Mouse (Mus musculus) midbrain, embryonic 15.5 days (tissue): ENCODE results near the gene Atp6v1b1. TPM values are rescaled to one million over a fixed set of nuclear protein-coding genes. Genes with fewer than 3 reads are reported as not detected.
"Not testable (repeated sequence)": the region's sequence is repeated elsewhere in the genome, so short reads cannot be mapped to it uniquely, and the experiment has no call there.

ENCODE experiments used
- ATAC-seq: fragments of 200-750 bp; cut with Nextera tagmentation; replicated peaks from 2 replicates; pipeline ENCODE4 v1.8.0; 2017; ENCODE audit warnings: moderate TSS enrichment
- H3K27ac ChIP-seq: fragments of 300-500 bp; sonication (generic); 2 replicates; pipeline ENCODE4 v1.5.1; 2015; ENCODE audit warnings: mild to moderate bottlenecking, inconsistent platforms
- H3K27me3 ChIP-seq: fragments of 300-500 bp; sonication (generic); replicated peaks from 2 replicates; pipeline ENCODE4 v1.6.1; 2015; ENCODE audit warnings: inconsistent platforms
- H3K36me3 ChIP-seq: fragments of 300-500 bp; sonication (generic); replicated peaks from 2 replicates; pipeline ENCODE4 v1.6.1; 2015; ENCODE audit warnings: inconsistent platforms
- H3K4me1 ChIP-seq: fragments of 300-500 bp; sonication (generic); 2 replicates; pipeline ENCODE4 v1.6.1; 2015; ENCODE audit warnings: inconsistent platforms
- H3K4me2 ChIP-seq: fragments of 300-500 bp; sonication (generic); 2 replicates; pipeline ENCODE4 v1.6.1; 2015; ENCODE audit warnings: inconsistent platforms, mild to moderate bottlenecking, moderate library complexity
- H3K4me3 ChIP-seq: fragments of 300-500 bp; sonication (generic); 2 replicates; pipeline ENCODE4 v1.5.1; 2015; ENCODE audit warnings: mild to moderate bottlenecking, inconsistent platforms
- H3K9ac ChIP-seq: fragments of 300-500 bp; sonication (generic); 2 replicates; pipeline ENCODE4 v1.6.1; 2015; ENCODE audit warnings: mild to moderate bottlenecking, inconsistent platforms
- H3K9me3 ChIP-seq: fragments of 300-500 bp; sonication (generic); 2 replicates; pipeline ENCODE4 v1.6.1; 2016; ENCODE audit warnings: inconsistent platforms
- WGBS: fragments of 180-500 bp; shearing (Covaris S2); methylation state at CpG from one replicate; pipeline ENCODE4 v1.1.7; 2015; ENCODE audit warnings: mixed read lengths; 5-methylcytosine and 5-hydroxymethylcytosine counted together
- polyA plus RNA-seq: library from polyadenylated mRNA; unstranded; fragments of >200 nt; fragmentation: Nextera tagmentation; extraction: Ambion mirVana; gene quantifications from 2 replicates; pipeline ENCODE4 v1.2.1, GENCODE M21; 2015

The Atp6v1b1 gene
- polyA plus RNA-seq, 1 experiment from 2014 or later: not detected

GRCm38 (mm10) chr6:83762880-83763431 lies 20.2 kb downstream of the Atp6v1b1 start:
- peaks cover 54% of the 10 kb centered on the region for H3K27me3 ChIP-seq

DNA sequence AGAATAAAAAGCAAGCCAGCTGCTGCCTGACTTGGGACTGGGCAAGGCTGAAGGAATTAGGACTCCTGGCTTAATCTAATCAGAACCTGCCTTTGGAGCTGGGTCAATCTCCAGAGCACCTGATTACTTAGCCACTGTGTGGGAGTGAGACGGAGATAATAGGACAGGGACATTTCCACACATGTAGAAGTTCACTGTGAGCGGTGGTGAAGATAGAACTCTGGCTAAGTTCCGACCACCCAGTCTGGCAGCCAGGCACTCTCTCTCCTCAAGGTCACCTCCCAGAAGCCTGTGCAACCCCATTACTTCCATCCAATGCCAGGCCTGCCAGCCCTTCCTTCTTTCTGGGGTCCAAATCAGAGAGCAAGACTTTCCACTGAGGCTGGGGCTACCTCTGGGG lies 24.2 kb downstream of the Atp6v1b1 start:
- peaks cover 5% of the 10 kb centered on the region for H3K4me1 ChIP-seq
- no peak overlapping the region for H3K9ac ChIP-seq
- H3K4me2 ChIP-seq: no peak overlapping the region
- H3K9me3 ChIP-seq: no peaks in the 10 kb centered on the region
- H3K27me3 ChIP-seq: peaks cover 24% of the 10 kb centered on the region
- WGBS: 88% methylated on average over 3 of the region's 3 CpGs
- H3K4me3 ChIP-seq: no peak overlapping the region
- H3K27ac ChIP-seq: no peak overlapping the region
- ATAC-seq: no peak
- 0 out of 2 replicates have a peak, but pooled peaks cover 8% of the 10 kb centered on the region for H3K36me3 ChIP-seq

More at GRCm38 (mm10) chr6:83762880-83763431, 20.2 kb downstream of the Atp6v1b1 start:
- Histone ChIP-seq H3K27ac (no peak overlapping the region), H3K4me3 (peak overlapping the region; percentile 9; the same call in 1 of the 2 replicates), H3K36me3 (no peaks in the 10 kb centered on the region), H3K4me1 (peaks cover 9% of the 10 kb centered on the region), H3K9me3 (no peaks in the 10 kb centered on the region), H3K9ac (no peak overlapping the region), H3K4me2 (peak overlapping the region; percentile 38)
- ATAC-seq: no peak
- 2% methylated on average over 35 of the region's 35 CpGs for WGBS

GRCm38 (mm10) chr6:83768485-83768884 lies 25.7 kb downstream of the Atp6v1b1 start:
- WGBS: 85% methylated on average over 5 of the region's 5 CpGs
- Histone ChIP-seq H3K36me3 (peaks cover 8% of the 10 kb centered on the region; the same call in 1 of the 2 replicates), H3K9me3 (no peaks in the 10 kb centered on the region), H3K27ac (no peak overlapping the region), H3K4me1 (peaks cover 6% of the 10 kb centered on the region; the same call in 1 of the 2 replicates), H3K27me3 (peaks cover 9% of the 10 kb centered on the region), H3K4me2 (no peak overlapping the region), H3K9ac (no peak overlapping the region), H3K4me3 (no peak overlapping the region)
- ATAC-seq: no peak

GRCm38 (mm10) chr6:83774126-83774525 lies 31.3 kb downstream of the Atp6v1b1 start:
- Histone ChIP-seq H3K27me3 (no peaks in the 10 kb centered on the region), H3K9ac (no peak overlapping the region), H3K36me3 (peaks cover 8% of the 10 kb centered on the region; the same call in 1 of the 2 replicates), H3K4me1 (peaks cover 27% of the 10 kb centered on the region), H3K9me3 (no peaks in the 10 kb centered on the region), H3K4me2 (peak overlapping the region; percentile 84), H3K4me3 (peak overlapping the region; percentile 93; the same call in 1 of the 2 replicates), H3K27ac (no peak overlapping the region)
- WGBS: 73% methylated on average over 8 of the region's 9 CpGs
- no peak for ATAC-seq

- H3K27me3 ChIP-seq: no peaks in the 10 kb centered on the region
- H3K9ac ChIP-seq: peak overlapping the region; percentile 96
- peak overlapping the region; percentile 86 for H3K27ac ChIP-seq
- peak; percentile 58 for ATAC-seq
- no peaks in the 10 kb centered on the region for H3K9me3 ChIP-seq
- 2% methylated on average over 14 of the region's 14 CpGs for WGBS
- H3K4me3 ChIP-seq: peak overlapping the region; percentile 93
- H3K4me1 ChIP-seq: peaks cover 27% of the 10 kb centered on the region
- peaks cover 5% of the 10 kb centered on the region; the same call in 1 of the 2 replicates for H3K36me3 ChIP-seq
- peak overlapping the region; percentile 84 for H3K4me2 ChIP-seq
Observed at GRCm38 (mm10) chr6:83774781-83775563, 32.2 kb downstream of the Atp6v1b1 start.

- under 1% methylated on average over 45 of the region's 45 CpGs for WGBS
- peak; percentile 96 for ATAC-seq
- H3K9me3 ChIP-seq: no peaks in the 10 kb centered on the region
Observed at GRCm38 (mm10) chr6:83775638-83776293, 33.0 kb downstream of the Atp6v1b1 start, which contains the start of gene Tex261. Gene Tex261, minus strand, starts transcription at chr6:83775813.

DNA sequence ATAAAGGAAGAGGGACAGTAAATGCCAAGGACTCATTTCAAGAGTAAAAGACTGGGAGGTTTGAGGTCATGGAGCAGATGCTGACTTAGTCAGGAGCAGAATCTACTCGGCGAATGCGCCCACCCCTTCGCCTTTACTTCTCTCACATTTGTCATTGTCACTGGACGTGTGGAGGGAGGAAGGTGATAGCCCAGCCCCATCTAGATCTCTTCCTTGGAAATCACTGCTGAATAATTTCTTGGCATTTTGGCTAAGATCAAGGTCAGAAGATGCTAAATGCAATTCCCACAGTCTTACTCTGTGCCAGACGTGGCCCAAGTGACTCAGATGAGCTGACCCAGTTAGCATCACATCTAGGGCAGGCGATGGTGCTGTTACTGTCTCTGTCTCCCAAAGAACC lies 35.5 kb downstream of the Atp6v1b1 start:
- no peaks in the 10 kb centered on the region for H3K36me3 ChIP-seq
- H3K9me3 ChIP-seq: no peaks in the 10 kb centered on the region
- peaks cover 22% of the 10 kb centered on the region for H3K4me1 ChIP-seq
- 85% methylated on average over 7 of the region's 7 CpGs for WGBS
- H3K4me3 ChIP-seq: no peak overlapping the region
- no peak overlapping the region for H3K9ac ChIP-seq
- no peaks in the 10 kb centered on the region for H3K27me3 ChIP-seq
- H3K4me2 ChIP-seq: no peak overlapping the region
- no peak overlapping the region for H3K27ac ChIP-seq
- ATAC-seq: no peak

More at GRCm38 (mm10) chr6:83775638-83776293, 33.0 kb downstream of the Atp6v1b1 start, which contains the start of gene Tex261:
- Histone ChIP-seq H3K4me2 (peak within 1 kb of the TSS; percentile 84), H3K9ac (peak within 1 kb of the TSS; percentile 96), H3K36me3 (peaks cover 3% of the 10 kb centered on the region; the same call in 1 of the 2 replicates), H3K27me3 (no peaks in the 10 kb centered on the region), H3K27ac (peak within 1 kb of the TSS; percentile 86), H3K4me1 (peaks cover 27% of the 10 kb centered on the region), H3K4me3 (peak within 1 kb of the TSS; percentile 93)

GRCm38 (mm10) chr6:83779026-83779425 lies 36.2 kb downstream of the Atp6v1b1 start:
- 12% methylated on average over 5 of the region's 5 CpGs for WGBS
- Histone ChIP-seq H3K4me1 (peaks cover 15% of the 10 kb centered on the region), H3K4me2 (no peak overlapping the region), H3K4me3 (no peak overlapping the region), H3K9me3 (no peaks in the 10 kb centered on the region), H3K9ac (no peak overlapping the region), H3K36me3 (no peaks in the 10 kb centered on the region), H3K27ac (no peak overlapping the region), H3K27me3 (no peaks in the 10 kb centered on the region)
- no peak for ATAC-seq

DNA sequence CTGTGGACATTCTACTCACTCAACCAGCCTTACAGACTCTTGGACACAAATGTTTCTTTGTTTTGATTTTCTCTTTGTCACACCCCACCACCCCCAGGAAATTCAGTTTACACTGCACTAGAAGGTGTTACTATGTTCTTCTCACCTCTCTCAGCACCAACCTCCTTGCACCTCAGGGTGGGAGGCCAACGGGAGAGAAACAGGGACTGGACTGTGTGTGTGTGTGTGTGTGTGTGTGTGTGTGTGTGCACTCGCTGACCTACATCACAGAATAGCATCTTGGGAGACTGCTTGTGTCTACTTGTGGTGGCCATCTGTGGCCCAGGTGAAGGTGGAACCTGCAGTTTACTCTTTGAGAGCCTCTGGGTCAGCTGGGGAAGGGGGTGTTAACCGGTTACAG lies 43.6 kb downstream of the Atp6v1b1 start:
- Histone ChIP-seq H3K4me2 (no peak overlapping the region), H3K4me3 (no peak overlapping the region), H3K9ac (no peak overlapping the region), H3K27me3 (no peaks in the 10 kb centered on the region), H3K36me3 (no peaks in the 10 kb centered on the region), H3K9me3 (no peaks in the 10 kb centered on the region), H3K4me1 (no peaks in the 10 kb centered on the region), H3K27ac (no peak overlapping the region)
- no peak for ATAC-seq
- WGBS: 72% methylated on average over 3 of the region's 3 CpGs

DNA sequence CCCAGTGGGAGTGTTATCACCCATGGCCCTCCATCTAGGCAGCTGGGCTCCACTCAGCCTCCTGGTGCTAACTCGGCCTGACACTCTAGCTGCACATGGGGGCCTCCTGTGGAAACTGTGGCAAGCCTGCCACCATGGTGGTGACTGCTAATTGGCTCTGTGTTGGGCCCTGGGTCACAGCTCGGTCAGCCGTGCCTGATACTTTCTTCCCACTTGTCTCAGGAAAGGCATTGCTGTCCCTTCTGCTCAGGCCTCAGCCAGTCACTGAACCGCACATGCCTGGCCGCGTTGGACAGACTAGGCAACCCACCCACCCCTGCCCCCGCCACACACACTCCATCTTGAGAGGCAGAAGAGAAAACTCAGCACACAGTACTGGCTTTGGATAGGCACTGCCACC lies 45.8 kb downstream of the Atp6v1b1 start:
- Histone ChIP-seq H3K4me2 (no peak overlapping the region), H3K36me3 (no peaks in the 10 kb centered on the region), H3K4me3 (no peak overlapping the region), H3K9ac (no peak overlapping the region), H3K27ac (no peak overlapping the region), H3K4me1 (no peaks in the 10 kb centered on the region), H3K27me3 (no peaks in the 10 kb centered on the region), H3K9me3 (no peaks in the 10 kb centered on the region)
- 43% methylated on average over 7 of the region's 7 CpGs for WGBS
- no peak for ATAC-seq

DNA sequence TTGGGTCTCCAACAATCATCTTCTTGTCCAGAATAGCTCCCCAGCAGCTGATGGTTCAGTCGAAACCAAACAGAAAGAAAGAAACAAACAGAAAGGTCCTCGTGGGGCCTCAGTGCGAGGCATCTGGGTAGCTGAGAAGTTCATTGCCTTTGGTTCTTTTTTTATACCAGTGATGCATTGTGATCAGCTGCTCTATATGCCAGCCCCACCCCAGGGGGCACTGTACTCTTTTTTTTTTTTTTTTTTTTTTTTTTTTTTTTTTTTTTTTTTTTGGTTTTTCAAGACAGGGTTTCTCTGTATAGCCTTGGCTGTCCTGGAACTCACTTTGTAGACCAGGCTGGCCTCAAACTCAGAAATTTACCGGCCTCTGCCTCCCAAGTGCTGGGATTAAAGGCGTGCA lies 47.7 kb downstream of the Atp6v1b1 start:
- ATAC-seq, H3K9ac ChIP-seq, H3K36me3 ChIP-seq, H3K4me2 ChIP-seq, H3K27ac ChIP-seq, H3K4me1 ChIP-seq, H3K4me3 ChIP-seq, H3K9me3 ChIP-seq, H3K27me3 ChIP-seq: not testable (repeated sequence)
- WGBS: 79% methylated on average over 5 of the region's 5 CpGs

- Histone ChIP-seq H3K27me3 (no peaks in the 10 kb centered on the region), H3K4me3 (no peak overlapping the region), H3K9ac (no peak overlapping the region), H3K4me2 (no peak overlapping the region), H3K36me3 (no peaks in the 10 kb centered on the region), H3K27ac (no peak overlapping the region), H3K4me1 (peaks cover 12% of the 10 kb centered on the region), H3K9me3 (no peaks in the 10 kb centered on the region)
- ATAC-seq: no peak
- WGBS: 73% methylated on average over 4 of the region's 4 CpGs
Observed at GRCm38 (mm10) chr6:83791251-83791890, 48.6 kb downstream of the Atp6v1b1 start.
